Mouse (Mus musculus) frontal cortex, postnatal 25 days (tissue): Measurements from ENCODE around the gene Akap12.

ENCODE experiments used
- DNase-seq, 2 experiments: peaks; one replicate each; pipeline ENCODE4 v3.0.0; 2022; ENCODE audit warnings: low spot score in 2 of 2

Akap12 gene

DNA sequence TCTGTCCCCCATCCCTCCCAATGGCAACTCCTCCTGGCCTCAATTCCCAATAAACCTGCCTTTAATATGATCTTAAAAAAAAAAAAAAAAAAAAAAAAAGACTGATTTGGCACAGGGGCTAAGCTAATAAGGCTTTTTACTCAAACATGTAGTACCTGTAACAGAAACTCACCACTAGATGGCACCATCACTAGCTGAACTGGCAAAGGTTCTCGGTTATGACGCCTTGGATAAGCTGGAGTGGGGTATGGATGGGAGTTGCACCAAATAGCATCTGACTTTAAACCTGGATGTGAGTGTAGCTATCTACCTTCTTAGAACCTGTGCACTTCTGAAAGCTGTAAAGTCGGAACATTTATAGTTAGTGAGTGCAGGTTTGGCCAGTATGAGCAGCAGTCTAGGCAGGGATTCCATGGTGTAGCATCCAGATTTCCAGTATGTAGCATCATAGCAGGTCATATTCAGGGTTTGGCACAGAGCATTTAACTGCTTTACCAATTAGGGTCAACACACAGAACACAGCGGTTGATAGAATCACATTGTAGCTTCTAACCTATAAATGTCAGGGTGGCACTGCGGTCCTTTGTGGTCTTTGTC, 138.8 kb downstream of the Akap12 start:
- no peak for DNase-seq

DNA sequence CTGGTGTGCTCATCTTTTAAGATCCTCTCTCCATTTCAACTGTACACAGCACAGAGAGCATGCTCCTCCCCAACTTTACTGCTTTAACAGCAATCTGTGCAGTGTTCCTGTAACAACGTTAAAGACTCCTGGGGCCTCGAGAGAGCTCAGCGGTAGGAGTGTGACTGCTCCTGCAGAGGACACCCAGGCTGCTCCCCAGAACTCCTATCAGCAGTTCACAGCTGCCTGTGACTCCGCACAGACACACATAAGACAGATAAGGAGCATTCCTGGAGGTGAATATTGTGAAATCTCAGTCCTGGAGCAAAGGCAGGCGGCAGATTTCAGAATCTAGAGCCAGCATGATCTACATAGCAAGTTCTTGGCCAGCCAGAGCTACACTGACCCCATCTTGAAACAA, 139.3 kb downstream of the Akap12 start:
- no peak for DNase-seq

DNA sequence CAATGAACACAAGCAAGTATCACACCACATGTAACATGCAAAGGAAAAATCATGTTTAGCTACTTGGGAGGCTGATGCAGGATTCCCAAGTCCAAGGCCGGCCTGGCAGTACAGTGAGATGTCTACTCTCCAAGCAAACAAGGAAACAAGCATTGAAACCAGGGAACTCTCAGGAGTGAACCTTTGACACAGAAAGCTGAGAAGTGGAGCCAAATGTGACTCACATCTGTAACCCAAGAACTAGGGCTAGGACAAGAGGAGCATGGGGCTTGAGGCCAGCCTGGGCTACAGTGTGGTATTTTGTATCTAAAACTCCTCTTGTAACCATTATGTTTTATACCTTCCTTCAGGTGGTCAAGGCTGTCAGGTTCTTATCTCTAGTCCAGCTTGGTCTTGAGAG, 141.0 kb downstream of the Akap12 start:
- DNase-seq: no peak
